Mouse (Mus musculus) brain, embryonic 14.5 days (tissue): ENCODE data around the gene Clec16a. TPM values are rescaled to one million over a fixed set of nuclear protein-coding genes. Genes with fewer than 3 reads are reported as not detected.

ENCODE experiments used
- DNase-seq: peaks from one replicate; pipeline ENCODE4 v3.0.0-alpha.2; 2011; ENCODE audit warnings: low read depth
- CTCF ChIP-seq: fragments of 200-500 bp; IDR thresholded peaks from 2 replicates; pipeline ENCODE4 v1.5.1; 2012; ENCODE audit warnings: inconsistent platforms, mild to moderate bottlenecking, moderate library complexity, borderline replicate concordance; ENCODE audit not compliant: insufficient read depth, insufficient read length; ENCODE audit errors: extremely low read depth
- POLR2A ChIP-seq: fragments of 200-500 bp; IDR thresholded peaks from 2 replicates; pipeline ENCODE4 v1.6.1; 2012; ENCODE audit warnings: mild to moderate bottlenecking, inconsistent platforms, borderline replicate concordance; ENCODE audit not compliant: poor library complexity, insufficient read depth, insufficient read length, severe bottlenecking; ENCODE audit errors: extremely low read depth
- polyA plus RNA-seq: library from polyadenylated mRNA; depleted of rRNA; stranded (reverse); fragments of >200 nt; gene quantifications from 2 replicates; pipeline ENCODE4 v1.2.3, GENCODE M21; 2012

The Clec16a gene
- polyA plus RNA-seq, 1 experiment, result 39.3 TPM

DNA sequence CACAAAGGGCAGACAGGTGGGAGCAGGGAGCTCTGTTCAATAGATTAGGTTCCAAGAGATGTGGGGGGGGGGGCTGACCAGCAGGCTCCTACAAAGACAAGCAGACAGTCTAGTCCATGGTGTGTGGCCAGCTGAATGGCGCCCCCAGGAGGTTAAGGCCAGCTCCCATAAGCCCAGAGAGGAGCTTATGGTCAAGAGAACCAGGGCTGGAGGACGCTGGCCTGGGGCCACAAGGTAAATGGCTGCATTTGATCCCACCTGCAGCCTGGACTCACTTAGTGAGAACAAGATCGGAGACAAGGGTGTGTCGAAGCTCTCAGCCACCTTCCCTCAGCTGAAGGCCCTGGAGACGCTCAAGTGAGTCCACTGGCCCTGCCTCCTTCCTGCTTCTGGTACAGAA, 27.1 kb upstream of the Clec16a start:
- DNase-seq, result no peak
- TF ChIP-seq POLR2A (no peak), CTCF (no peak)

DNA sequence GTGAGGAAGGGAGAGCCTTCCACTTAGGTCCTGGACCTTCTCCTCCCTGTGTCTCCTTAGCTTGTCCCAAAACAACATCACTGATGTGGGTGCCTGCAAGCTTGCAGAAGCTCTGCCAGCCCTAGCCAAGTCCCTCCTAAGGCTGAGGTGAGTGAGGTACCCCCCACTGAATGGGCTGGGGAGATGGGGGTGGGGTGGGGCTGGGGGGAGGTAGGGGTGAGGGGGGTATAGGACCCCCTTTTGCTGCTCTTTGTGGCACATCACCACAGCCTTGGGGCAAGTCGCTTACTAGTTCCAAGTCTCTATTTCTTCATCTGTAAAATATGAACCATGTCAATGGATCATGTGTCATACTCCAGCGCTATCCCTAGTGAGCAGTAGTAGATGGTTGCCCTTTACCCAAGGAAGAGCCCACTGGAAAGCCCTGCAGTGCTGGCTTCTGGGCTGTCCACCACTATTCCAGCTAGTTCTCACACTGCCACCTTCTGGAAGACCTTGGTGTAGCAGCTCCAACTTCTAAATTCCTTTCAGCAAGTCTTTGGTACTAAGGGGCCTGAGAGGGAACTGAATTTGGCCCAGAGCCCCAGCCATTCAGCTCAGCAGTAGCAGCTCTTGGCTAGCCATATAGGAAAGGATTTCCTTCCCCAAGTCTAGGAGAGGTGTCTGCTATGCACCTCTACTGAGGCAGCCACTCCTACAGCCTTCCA, 24.1 kb upstream of the Clec16a start:
- peak; percentile 92 for DNase-seq
- TF ChIP-seq CTCF, result peak; percentile 76
- TF ChIP-seq POLR2A, result no peak

DNA sequence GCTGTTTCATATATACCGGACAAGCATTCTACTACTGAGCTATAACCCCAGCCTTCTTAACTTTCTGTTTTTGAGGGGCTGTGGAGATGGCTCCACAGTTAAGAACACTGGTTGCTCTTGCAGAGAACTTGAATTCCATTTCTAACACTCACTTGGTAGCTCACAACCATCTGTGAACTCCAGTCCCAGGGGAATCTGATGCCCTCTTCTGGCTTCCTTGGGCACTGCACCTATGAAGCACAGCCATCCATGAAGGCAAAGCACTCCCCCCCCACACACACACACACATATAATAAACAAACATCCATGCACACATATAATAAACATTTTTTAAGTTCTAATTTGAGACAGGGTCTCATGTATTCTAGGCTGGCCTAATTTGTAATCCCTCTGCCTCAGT, 22.3 kb upstream of the Clec16a start:
- TF ChIP-seq CTCF (peak; percentile 74), POLR2A (no peak)
- DNase-seq, result peak; percentile 72

DNA sequence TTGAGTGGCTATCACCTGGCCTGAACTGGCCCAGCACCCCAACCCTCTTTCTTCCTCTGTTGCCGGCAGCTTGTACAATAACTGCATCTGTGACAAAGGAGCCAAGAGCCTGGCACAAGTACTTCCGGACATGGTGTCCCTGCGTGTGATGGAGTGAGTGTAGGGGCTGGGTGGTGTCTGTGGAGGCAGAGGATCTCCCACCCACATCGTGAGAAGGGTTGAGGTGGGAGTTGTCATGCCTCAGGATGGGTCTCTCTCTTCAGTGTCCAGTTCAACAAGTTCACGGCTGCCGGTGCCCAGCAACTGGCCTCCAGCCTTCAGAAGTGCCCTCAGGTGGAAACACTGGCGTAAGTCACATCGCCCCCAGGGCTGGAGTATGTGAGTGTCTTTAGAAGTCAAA, 21.5 kb upstream of the Clec16a start:
- no peak for DNase-seq
- TF ChIP-seq CTCF, result no peak
- TF ChIP-seq POLR2A, result no peak

DNA sequence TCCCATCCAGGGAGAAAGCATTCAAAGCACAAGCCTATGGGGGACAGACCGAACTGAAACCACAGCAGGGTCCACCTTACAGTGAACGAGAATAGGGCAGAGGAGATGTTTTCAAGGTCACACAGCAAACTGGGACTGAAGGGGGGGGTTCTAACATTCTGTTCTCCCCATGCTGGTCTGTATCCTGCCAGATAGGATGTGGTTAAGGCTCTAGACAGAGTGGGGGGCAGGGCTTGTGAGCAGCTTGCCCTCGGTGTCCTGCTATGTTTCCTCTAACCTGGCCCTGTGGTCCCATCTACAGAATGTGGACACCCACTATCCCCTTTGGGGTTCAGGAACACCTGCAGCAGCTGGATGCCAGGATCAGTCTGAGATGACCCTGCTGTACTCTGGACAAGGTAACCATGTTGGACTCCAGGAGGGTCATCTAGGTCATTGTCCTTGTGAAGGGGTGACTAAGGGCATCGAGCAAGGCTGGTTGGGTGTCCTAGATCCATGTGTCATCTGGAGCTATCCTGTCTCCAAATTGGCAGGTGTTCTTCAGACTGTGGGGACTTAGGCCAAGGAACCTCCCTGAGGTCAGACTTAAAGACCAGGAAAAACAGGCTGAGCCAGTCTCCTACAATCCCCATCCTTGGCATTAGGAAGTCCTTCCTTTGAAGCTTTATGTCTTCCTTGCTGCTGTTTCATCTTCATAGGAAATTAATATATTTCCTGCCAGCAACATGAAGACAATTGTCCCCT, 20.1 kb upstream of the Clec16a start:
- TF ChIP-seq CTCF (no peak), POLR2A (no peak)
- no peak for DNase-seq

DNA sequence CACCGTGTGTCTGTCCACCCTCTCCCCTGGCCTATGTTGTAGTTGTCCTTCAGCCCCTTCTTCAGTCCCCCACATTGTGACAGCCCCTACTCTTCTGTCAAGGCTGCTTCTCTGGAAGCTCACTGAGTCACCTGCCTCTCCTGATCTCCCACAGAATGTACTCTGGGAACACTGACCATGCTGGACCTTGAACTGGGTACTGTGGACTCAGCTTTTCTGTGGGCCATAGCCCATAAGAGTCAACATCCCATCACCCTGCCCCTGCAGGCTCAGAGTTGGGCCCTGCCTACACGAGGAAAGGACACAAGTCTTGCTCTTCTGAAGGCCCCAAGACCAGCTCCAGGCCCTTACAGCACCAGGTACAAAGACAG, 19.5 kb upstream of the Clec16a start:
- no peak for DNase-seq
- TF ChIP-seq POLR2A, result no peak
- no peak for TF ChIP-seq CTCF

DNA sequence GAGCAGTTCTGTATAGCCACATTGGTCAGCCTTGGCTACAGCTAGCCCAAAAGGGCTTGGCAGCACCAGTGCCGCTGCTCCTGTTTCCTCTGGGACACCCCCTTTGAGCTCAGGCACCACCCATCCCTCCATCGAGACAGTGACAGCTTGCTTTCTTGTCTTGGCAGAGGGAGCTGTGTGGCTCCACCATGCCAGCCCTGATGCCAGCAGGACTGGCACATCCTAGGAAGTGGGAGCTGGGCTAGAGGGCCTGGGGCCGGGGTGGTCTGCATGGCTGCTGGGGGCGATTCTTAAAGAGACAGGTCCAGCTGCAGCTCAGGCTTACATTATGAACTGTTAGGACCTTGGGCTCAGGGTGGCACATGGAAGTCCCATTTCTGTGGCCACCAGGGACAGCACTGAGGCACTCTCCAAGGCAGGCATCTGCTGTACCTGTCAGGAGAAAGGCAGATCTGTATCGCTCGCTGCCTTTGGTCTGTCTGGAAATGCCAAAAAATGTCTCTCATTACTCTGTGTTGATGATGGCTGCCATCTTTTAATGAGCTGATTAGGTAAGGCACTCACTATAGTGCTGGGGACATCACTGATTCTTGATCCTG, 18.0 kb upstream of the Clec16a start:
- TF ChIP-seq CTCF, result no peak
- TF ChIP-seq POLR2A, result no peak
- DNase-seq, result peak; percentile 57

DNA sequence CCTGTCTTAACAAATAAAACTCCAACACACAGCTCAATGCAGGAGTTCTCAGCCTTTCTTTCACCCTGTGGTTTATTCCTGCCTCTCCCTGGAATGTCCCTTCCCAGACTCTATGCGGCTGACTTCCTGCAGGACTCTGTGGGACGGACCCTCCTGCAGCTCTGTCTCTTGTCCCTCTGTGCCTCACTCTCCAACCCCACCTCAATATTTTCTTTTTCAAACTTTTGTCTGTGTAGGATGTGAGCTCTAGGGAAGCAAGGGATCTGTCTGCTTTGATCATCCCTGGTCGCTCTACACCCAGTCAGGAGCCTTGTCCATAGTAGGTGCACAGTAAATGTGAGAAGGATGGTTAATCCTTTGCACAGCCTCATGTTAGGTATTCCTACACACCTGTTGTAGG, 16.8 kb upstream of the Clec16a start:
- no peak for DNase-seq
- TF ChIP-seq CTCF (no peak), POLR2A (no peak)

DNA sequence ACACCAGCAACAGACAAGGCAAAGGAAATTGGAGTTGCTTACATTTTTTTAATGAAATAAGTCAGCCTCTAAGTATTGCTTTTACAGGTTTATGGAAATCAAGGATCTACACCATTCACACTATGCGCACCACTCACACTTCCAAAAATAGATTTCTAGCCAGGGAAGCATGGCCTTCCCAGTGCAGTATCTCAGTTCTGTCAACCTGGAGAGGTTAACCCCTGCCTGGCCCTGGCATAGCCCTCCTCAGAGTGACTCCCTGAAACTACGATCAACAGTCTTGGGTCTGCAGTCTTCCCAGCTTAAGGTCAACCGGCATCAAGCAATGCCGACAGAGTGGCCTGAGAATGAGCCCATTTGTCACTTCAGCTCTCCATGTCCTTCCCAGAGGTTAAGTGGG, 15.0 kb upstream of the Clec16a start:
- no peak for DNase-seq
- TF ChIP-seq CTCF (no peak), POLR2A (no peak)

DNA sequence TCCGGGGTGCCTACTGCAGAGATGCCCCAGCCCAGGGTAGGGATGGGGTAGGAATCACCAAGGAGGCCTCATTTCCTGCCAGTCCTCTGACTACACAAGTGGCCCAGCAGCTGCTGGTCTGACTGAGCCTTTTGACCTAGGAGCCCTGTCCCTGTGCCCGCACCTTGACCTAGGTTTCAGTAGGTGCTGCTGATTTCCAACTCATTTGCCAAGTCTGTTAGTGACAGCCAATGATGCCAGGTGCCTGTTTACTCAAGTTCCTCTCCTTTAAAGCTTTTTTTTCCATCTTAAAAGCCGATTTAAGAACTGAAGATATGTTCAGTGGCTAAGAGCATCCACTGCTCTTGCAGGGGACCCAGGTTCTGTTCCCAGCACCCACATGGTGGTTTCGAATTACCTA, 11.4 kb upstream of the Clec16a start:
- TF ChIP-seq POLR2A (no peak), CTCF (no peak)
- no peak for DNase-seq

DNA sequence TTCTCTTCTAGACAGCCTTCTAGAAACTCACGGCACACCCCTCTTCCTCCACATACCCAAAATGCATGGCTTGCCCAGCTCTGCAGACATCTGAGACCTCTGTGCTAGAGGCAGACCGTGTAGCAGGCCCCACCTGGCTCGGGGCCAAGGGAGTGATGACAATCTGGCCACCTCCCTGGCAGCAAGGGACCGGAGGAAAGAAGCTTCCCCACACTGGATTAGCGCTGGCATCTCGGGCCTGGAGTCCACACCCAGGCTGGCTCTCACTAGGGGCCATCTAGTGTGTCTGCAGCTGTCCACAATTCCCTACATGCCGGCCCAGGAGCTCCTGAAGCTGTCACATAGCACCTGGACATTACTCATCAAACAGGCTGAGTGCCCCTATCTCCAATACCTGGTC, 10.6 kb upstream of the Clec16a start:
- DNase-seq, result peak; percentile 32
- TF ChIP-seq CTCF (no peak), POLR2A (no peak)

DNA sequence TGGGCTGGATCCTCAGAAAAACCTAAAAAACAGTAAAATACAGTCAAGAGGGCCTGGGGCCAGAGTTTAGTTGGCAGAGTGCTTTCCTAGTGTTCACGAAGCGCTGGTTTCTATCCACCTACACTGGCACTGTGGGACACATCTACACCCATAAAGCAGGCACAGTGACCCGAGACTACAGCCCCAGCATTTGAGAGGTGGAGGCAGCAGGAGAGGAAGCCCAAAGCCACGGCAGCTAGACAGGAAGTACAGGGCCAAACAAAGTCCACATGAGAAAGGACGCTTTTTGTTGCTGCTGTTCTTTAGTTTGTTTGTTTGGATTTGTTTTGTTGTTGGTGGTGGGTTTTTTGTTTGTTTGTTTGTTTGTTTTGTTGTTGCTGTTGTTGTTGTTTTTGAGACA, 8.8 kb upstream of the Clec16a start:
- TF ChIP-seq CTCF (no peak), POLR2A (no peak)
- DNase-seq, result no peak

DNA sequence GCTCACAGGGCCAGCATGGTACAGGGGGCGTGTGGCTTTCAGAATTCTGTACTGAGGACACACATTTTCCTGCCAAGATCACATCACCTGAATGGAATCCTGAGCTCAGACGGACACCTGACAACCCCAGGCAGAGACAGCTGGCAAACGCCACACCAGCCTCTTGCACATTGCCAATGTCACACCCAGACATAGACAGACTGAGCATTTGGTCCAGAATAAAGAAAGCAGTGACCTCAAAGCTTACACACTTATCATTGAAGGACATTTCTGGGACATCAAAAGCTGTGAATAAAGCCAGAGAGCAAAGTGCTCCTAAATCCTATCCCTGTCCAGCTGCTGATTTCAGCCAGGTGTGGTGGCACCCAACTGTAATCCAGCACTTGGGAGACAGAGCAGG, 8.2 kb upstream of the Clec16a start:
- no peak for DNase-seq
- no peak for TF ChIP-seq CTCF
- no peak for TF ChIP-seq POLR2A
